Mouse (Mus musculus) forebrain, embryonic 15.5 days (tissue): Measurements from ENCODE around the gene Ccr2. TPM values are rescaled to one million over a fixed set of nuclear protein-coding genes. Genes with fewer than 3 reads are reported as not detected.
"Not testable (repeated sequence)": the region's sequence is repeated elsewhere in the genome, so short reads cannot be mapped to it uniquely, and the experiment has no call there.

Source experiments
- ATAC-seq: fragments of 200-750 bp; cut with Nextera tagmentation; replicated peaks from 2 replicates; pipeline ENCODE4 v1.8.0; 2017; ENCODE audit warnings: mild to moderate bottlenecking, moderate TSS enrichment, moderate library complexity
- H3K27ac ChIP-seq: fragments of 300-500 bp; sonication (generic); replicated peaks from 2 replicates; pipeline ENCODE4 v1.5.1; 2015; ENCODE audit warnings: mild to moderate bottlenecking, inconsistent platforms
- H3K27me3 ChIP-seq: fragments of 300-500 bp; sonication (generic); 2 replicates; pipeline ENCODE4 v1.6.1; 2015; ENCODE audit warnings: inconsistent platforms
- H3K36me3 ChIP-seq: fragments of 300-500 bp; sonication (generic); 2 replicates; pipeline ENCODE4 v1.6.1; 2015; ENCODE audit warnings: mild to moderate bottlenecking, inconsistent platforms
- H3K4me1 ChIP-seq: fragments of 300-500 bp; sonication (generic); 2 replicates; pipeline ENCODE4 v1.6.1; 2015; ENCODE audit warnings: inconsistent platforms
- H3K4me2 ChIP-seq: fragments of 300-500 bp; sonication (generic); replicated peaks from 2 replicates; pipeline ENCODE4 v1.6.1; 2015; ENCODE audit warnings: mild to moderate bottlenecking, inconsistent platforms
- H3K4me3 ChIP-seq: fragments of 300-500 bp; sonication (generic); 2 replicates; pipeline ENCODE4 v1.5.1; 2015; ENCODE audit warnings: mild to moderate bottlenecking, inconsistent platforms
- H3K9ac ChIP-seq: fragments of 300-500 bp; sonication (generic); replicated peaks from 2 replicates; pipeline ENCODE4 v1.6.1; 2015; ENCODE audit warnings: mild to moderate bottlenecking, inconsistent platforms
- H3K9me3 ChIP-seq: fragments of 300-500 bp; sonication (generic); 2 replicates; pipeline ENCODE4 v1.6.1; 2016; ENCODE audit warnings: inconsistent platforms
- WGBS: fragments of 180-500 bp; shearing (Covaris S2); methylation state at CpG from one replicate; pipeline ENCODE4 v1.1.7; 2015; ENCODE audit warnings: mixed read lengths; 5-methylcytosine and 5-hydroxymethylcytosine counted together
- polyA plus RNA-seq: library from polyadenylated mRNA; unstranded; fragments of >200 nt; fragmentation: Nextera tagmentation; extraction: Ambion mirVana; gene quantifications from 2 replicates; pipeline ENCODE4 v1.2.1, GENCODE M21; 2015

Ccr2 gene
- polyA plus RNA-seq, 1 experiment from 2014 or later = 0.18 TPM

DNA sequence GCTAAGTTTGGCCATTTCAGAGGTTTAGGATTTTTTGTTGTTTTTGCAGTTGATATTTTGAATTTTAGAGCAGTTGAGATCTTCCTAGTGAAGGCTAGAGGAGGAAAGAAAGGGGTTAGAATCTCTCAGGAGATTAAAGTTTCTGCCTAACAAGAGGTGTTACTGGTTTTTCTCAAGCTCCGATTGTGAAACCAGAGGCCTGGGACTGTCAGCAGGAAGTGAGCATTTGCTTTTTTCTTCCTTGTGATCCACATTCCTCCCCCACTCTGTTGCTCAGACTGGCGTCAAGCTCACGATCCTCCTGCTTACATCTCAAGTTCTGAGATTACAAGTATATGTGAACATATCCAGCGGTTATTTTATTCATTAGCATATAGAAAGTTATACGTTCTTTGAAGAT is 24.6 kb downstream of the Ccr2 start:
- no peaks in the 10 kb centered on the region for H3K9me3 ChIP-seq

DNA sequence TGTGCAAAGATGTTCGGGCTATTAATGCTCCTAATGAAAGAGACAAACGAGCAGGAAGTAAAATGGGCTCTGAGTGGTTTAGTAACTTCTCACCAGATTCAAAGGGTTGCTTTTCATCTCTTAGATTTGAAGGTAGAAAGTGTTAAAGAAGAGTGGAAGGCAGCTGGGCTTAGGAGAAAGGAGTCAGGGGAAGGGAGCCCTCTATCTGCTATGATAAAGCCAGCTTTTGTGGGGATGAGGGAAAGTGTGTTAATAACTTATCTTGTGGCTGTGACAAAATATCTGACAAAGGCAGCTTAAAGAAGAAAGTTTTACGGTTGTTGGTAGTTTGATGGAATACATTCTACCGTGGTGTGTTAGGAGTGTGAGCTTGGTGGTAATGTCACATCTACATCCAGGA is 25.7 kb downstream of the Ccr2 start:
- no peak overlapping the region for H3K9ac ChIP-seq
- no peaks in the 10 kb centered on the region for H3K4me1 ChIP-seq
- no peaks in the 10 kb centered on the region for H3K36me3 ChIP-seq
- no peaks in the 10 kb centered on the region for H3K9me3 ChIP-seq
- H3K4me2 ChIP-seq = no peak overlapping the region
- H3K4me3 ChIP-seq = no peak overlapping the region
- ATAC-seq = no peak
- H3K27ac ChIP-seq = no peak overlapping the region
- WGBS = 50% methylated on average over 4 of the region's 4 CpGs
- H3K27me3 ChIP-seq = no peaks in the 10 kb centered on the region

More for the DNA sequence above, 24.6 kb downstream of the Ccr2 start:
- H3K4me1 ChIP-seq = no peaks in the 10 kb centered on the region
- no peaks in the 10 kb centered on the region for H3K27me3 ChIP-seq
- no peak overlapping the region for H3K9ac ChIP-seq
- WGBS = 58% methylated on average over 5 of the region's 5 CpGs
- no peak overlapping the region for H3K4me3 ChIP-seq
- H3K27ac ChIP-seq = no peak overlapping the region
- ATAC-seq = no peak
- no peak overlapping the region for H3K4me2 ChIP-seq
- no peaks in the 10 kb centered on the region for H3K36me3 ChIP-seq

DNA sequence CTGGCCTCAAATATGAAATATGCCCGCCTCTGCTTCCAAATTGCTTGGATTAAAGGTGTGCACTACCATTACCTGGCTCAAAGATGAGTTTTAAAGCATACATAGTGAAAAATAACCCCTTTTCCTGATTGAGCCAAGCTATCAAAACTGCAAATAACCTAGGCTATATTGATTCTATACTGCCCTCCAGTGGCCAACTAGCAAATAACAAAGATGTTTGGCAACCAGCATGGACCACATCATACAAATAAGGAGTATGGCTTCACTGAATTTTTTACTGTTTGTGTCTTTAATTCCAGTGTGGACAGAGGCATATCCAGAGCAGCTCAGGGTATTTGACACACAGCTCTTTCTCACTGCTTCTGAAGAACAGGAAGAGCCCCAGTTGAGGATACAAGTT is 26.6 kb downstream of the Ccr2 start:
- 3% methylated on average over 1 of the region's 1 CpGs for WGBS
- no peak overlapping the region for H3K4me2 ChIP-seq
- no peaks in the 10 kb centered on the region for H3K27me3 ChIP-seq
- no peak overlapping the region for H3K4me3 ChIP-seq
- no peaks in the 10 kb centered on the region for H3K9me3 ChIP-seq
- H3K9ac ChIP-seq = no peak overlapping the region
- H3K27ac ChIP-seq = no peak overlapping the region
- H3K4me1 ChIP-seq = no peaks in the 10 kb centered on the region
- no peak for ATAC-seq
- H3K36me3 ChIP-seq = no peaks in the 10 kb centered on the region

DNA sequence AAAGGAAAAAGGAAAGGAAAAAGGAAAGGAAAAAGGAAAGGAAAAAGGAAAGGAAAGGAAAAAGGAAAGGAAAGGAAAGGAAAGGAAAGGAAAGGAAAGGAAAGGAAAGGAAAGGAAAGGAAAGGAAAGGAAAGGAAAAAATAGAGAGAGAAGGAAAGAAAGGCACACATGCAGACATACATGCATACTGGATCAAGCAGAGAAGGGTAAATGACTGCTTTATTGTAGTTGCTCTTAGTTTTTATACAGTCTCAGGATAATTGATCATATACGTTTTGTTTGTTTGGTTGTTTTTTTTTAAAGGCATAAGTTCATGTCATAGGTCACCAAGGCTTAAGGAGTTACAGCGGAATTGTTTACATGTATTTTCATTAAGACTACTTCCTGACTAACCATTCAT is 31.1 kb downstream of the Ccr2 start:
- not testable (repeated sequence) for ATAC-seq, H3K4me3 ChIP-seq, H3K27ac ChIP-seq, H3K9me3 ChIP-seq, H3K27me3 ChIP-seq, H3K4me1 ChIP-seq, H3K4me2 ChIP-seq, H3K36me3 ChIP-seq, H3K9ac ChIP-seq
- 80% methylated on average over 2 of the region's 2 CpGs for WGBS

DNA sequence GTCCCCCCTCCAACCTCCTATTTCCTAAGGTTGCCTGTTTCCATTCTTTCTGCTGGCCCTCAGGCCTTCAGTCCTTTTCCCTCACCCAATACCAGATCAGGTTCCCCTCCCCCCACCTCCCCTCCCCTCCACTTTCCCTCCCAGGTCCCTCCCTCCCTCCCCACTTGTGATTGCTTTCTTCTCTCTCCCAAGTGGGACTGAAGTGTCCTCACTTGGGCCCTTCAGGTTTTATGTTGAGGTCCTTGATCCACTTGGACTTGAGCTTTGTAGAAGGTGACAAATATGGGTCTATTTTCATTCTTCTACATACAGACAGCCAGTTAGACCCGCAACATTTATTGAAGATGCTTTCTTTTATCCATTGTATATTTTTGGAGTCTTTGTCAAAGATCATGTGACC is 33.2 kb downstream of the Ccr2 start:
- H3K4me2 ChIP-seq, H3K9ac ChIP-seq, H3K4me3 ChIP-seq, H3K27ac ChIP-seq, H3K36me3 ChIP-seq, ATAC-seq, H3K9me3 ChIP-seq, H3K27me3 ChIP-seq, H3K4me1 ChIP-seq: not testable (repeated sequence)
- WGBS = 91% methylated on average over 1 of the region's 1 CpGs

DNA sequence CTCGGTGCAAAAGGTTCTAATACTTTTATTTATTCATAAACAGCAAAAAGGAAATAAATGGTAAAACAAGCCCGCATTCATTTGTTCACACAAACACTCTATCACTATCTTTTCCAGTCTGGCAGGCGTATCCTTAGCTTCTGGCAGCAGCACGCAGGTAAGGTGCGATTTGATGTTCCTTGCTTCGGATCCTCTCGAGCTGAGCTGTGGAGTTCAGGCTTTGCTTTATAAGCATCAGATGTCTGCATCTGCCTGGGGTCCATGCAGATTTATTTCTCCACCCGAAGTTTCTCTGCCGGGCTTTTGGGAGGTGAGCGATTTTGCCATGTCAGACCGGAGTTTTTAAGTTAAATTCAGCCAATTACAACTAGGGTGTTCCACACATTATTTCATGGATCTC is 35.9 kb downstream of the Ccr2 start:
- no peaks in the 10 kb centered on the region for H3K36me3 ChIP-seq
- H3K4me3 ChIP-seq = no peak overlapping the region
- 82% methylated on average over 11 of the region's 11 CpGs for WGBS
- H3K4me1 ChIP-seq = no peaks in the 10 kb centered on the region
- no peak overlapping the region for H3K27ac ChIP-seq
- no peak overlapping the region for H3K4me2 ChIP-seq
- no peaks in the 10 kb centered on the region for H3K9me3 ChIP-seq
- no peak for ATAC-seq
- H3K27me3 ChIP-seq = no peaks in the 10 kb centered on the region
- no peak overlapping the region for H3K9ac ChIP-seq

DNA sequence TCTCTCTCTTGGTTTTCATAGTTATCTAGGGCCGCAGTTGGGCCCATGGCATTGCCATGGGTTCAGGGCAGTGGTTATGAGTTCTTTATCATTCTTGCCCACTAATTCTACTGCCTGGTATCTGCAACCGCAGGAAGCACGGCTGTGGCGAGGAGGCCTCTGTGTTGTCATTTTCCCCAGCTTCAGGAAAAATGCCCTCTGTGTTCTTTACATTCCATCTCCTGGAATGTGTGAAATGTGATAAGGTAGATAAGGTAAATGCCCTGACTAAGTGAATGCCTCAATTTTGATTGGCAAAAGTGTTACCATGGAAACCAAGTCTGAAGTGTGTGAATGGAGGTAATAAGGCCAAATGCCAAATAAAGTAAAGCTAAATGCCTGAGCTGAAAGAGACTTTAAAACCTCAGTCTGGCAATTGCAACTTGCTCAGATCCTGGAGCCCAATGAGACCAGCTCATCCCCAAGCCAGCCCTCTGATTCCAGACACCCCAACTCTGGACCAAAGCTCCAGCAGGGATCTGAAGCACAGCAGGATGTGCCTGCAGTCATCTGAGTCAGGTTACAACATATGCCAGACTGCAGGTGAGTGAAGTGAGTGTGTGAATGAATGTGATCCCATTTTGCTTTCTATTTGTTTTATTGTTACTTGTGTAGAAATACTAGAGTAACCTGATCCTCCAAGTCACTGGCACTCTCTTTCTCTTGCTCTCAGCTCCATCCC is 36.5 kb downstream of the Ccr2 start:
- 66% methylated on average over 4 of the region's 4 CpGs for WGBS
- no peak overlapping the region for H3K27ac ChIP-seq
- H3K4me1 ChIP-seq = no peaks in the 10 kb centered on the region
- no peak overlapping the region for H3K4me2 ChIP-seq
- no peaks in the 10 kb centered on the region for H3K27me3 ChIP-seq
- no peak for ATAC-seq
- H3K9ac ChIP-seq = no peak overlapping the region
- H3K4me3 ChIP-seq = no peak overlapping the region
- H3K9me3 ChIP-seq = no peaks in the 10 kb centered on the region
- no peaks in the 10 kb centered on the region for H3K36me3 ChIP-seq

DNA sequence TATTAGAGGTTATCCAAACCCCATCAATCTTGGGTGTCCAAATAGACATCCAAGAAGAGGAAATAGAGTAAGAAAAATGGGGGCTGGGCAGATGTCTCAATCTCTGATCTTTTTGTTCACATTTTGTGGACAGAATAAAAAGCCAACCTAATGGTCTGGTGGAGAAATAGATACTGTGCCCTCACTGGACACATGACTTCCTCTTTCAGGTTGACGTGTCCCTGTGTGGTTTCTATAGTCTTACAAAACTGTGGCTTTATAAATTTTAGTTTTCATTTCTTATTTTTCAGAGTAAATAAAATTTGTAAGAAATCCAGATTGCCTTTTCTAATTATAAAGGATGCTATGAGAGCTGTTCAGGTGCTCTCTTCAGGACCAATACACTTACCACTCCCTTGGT is 41.9 kb downstream of the Ccr2 start:
- no peak for ATAC-seq
- WGBS = 98% methylated on average over 1 of the region's 1 CpGs
- H3K36me3 ChIP-seq = no peaks in the 10 kb centered on the region
- no peak overlapping the region for H3K9ac ChIP-seq
- no peaks in the 10 kb centered on the region for H3K9me3 ChIP-seq
- H3K27ac ChIP-seq = no peak overlapping the region
- no peak overlapping the region for H3K4me3 ChIP-seq
- H3K27me3 ChIP-seq = no peaks in the 10 kb centered on the region
- no peak overlapping the region for H3K4me2 ChIP-seq
- H3K4me1 ChIP-seq = no peaks in the 10 kb centered on the region

DNA sequence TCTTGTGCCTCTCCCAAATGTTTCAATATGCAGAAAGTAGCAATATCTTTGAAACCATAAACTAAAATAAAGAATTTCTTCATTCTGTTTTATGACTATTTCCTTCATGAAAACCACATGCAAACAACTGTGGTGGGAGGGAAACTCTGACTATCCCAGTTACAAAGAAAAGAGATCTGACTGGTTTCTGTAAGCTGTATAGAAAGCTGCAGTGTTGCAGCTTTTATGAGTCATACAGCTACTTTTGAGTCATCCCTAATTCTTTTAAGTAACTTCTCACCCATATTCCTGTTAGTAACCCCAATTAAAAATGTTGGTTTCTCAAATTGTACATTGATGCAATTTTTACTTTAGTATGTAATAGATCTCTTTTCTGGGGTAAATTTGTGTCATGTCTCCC is 44.6 kb downstream of the Ccr2 start:
- Histone ChIP-seq H3K9ac (no peak overlapping the region), H3K27ac (no peak overlapping the region), H3K27me3 (no peaks in the 10 kb centered on the region), H3K9me3 (no peaks in the 10 kb centered on the region), H3K4me2 (no peak overlapping the region), H3K36me3 (no peaks in the 10 kb centered on the region), H3K4me3 (no peak overlapping the region), H3K4me1 (no peaks in the 10 kb centered on the region)
- no peak for ATAC-seq

Other genes with a start within 250 kb of the Ccr2 start
- 0.06 TPM in 2 replicates for gene Xcr1, start 239.9 kb upstream of the Ccr2 start, polyA plus RNA-seq
- 0.47 and 0.50 TPM in 2 replicates for gene Ccr1, start 133.3 kb upstream of the Ccr2 start, polyA plus RNA-seq
- gene Ccr1l1, start 123.5 kb upstream of the Ccr2 start, polyA plus RNA-seq = not detected in 2 replicates
- not detected in 2 replicates for gene Ccr3, start 80.0 kb upstream of the Ccr2 start, polyA plus RNA-seq
- 0.33 and 0.82 TPM in 2 replicates for gene Ccr5, start 19.6 kb downstream of the Ccr2 start, polyA plus RNA-seq
- 9.0 and 10.9 TPM in 2 replicates for gene 2010315B03Rik, start 210.7 kb downstream of the Ccr2 start, polyA plus RNA-seq